Mouse (Mus musculus) C2C12 (cell line): Measurements from ENCODE around the gene Prss35.

ENCODE experiments used
- CEBPB ChIP-seq: IDR thresholded peaks from one replicate; pipeline ENCODE4 v1.6.1; 2011; ENCODE audit warnings: low read depth, mild to moderate bottlenecking, control low read depth, moderate library complexity
- CTCF ChIP-seq: IDR thresholded peaks from one replicate; pipeline ENCODE4 v1.5.1; 2011; ENCODE audit not compliant: control insufficient read depth, insufficient read depth, insufficient read length
- FOSL1 ChIP-seq: IDR thresholded peaks from one replicate; pipeline ENCODE4 v1.8.0; 2011; ENCODE audit warnings: mild to moderate bottlenecking, low read length; ENCODE audit not compliant: poor library complexity, insufficient read depth, severe bottlenecking
- MAX ChIP-seq: IDR thresholded peaks from one replicate; pipeline ENCODE4 v1.6.1; 2011; ENCODE audit warnings: mild to moderate bottlenecking, control low read depth
- MYOD1 ChIP-seq: IDR thresholded peaks from one replicate; pipeline ENCODE4 v1.6.1; 2011; ENCODE audit warnings: low read depth; ENCODE audit not compliant: control insufficient read depth, insufficient read length
- MYOG ChIP-seq: IDR thresholded peaks from one replicate; pipeline ENCODE4 v1.6.1; 2011; ENCODE audit not compliant: control insufficient read depth, insufficient read length; ENCODE audit errors: extremely low read depth
- USF1 ChIP-seq: IDR thresholded peaks from one replicate; pipeline ENCODE4 v1.6.1; 2011; ENCODE audit warnings: low read depth, mild to moderate bottlenecking, control low read depth, moderate library complexity

DNA sequence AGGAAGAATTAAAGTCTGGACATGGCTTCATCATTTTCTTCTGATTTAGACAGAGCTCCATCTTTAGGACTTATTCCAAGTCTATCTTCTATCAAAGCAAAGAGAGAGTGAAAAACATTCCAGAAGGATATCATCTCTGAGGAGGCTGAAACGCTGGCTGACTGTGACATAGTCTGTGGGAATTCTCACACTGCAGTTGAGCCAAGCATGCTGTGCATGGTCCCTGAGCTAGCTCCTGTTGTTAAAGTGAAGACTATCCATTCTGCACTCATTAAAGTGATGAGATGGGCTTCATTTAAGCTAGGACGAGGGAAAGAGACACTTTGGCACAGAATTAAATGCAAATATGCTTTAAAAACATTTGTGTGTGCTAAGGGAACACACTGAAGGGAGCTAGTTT, 26.9 kb upstream of the Prss35 start:
- no peak for TF ChIP-seq CTCF
- TF ChIP-seq MAX = no peak
- TF ChIP-seq MYOG = no peak
- TF ChIP-seq FOSL1 = no peak
- TF ChIP-seq MYOD1 = no peak
- no peak for TF ChIP-seq CEBPB
- no peak for TF ChIP-seq USF1
